Comparison of ENCODE assay signal across 8 mouse cellular contexts in the genomic region with DNA sequence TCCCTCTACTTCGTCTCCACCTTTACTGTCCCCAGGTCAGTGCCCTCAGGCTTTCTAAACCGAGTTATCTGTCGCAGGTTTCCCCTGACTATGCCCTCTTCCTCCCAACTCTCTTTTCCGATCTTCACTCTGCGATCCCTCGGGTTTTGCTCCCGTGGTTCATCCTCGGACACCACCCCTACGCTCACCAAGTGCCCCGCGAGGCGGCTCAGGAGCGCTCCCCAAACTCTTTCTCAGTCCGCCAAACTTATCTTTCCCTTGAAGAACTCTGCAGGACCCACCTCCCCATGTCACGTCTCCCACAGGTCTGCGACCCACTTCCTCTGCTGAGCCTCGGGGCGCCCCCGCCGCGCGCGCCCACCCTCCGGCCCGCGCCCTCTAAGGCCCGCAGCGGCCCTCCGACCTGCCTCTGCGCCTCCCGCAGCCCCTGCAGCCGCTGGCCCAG. TPM values are rescaled to one million over a fixed set of nuclear protein-coding genes. Genes with fewer than 3 reads are reported as not detected.
DNase-seq lines count a peak whose midpoint lies in the region; ATAC-seq and TF ChIP-seq lines count a peak whose summit lies in the region.

No protein-coding gene starts in this region.

- no peaks in the 10 kb centered on the region for H3K9me3 ChIP-seq in heart, embryonic 10.5 days
- peaks cover 7% of the 10 kb centered on the region for H3K9me3 ChIP-seq in G1E (replicated peaks)
- H3K9me3 ChIP-seq in forebrain, embryonic 10.5 days = no peaks in the 10 kb centered on the region
- no peaks in the 10 kb centered on the region for H3K9me3 ChIP-seq in intestine, embryonic 16.5 days (ENCODE audit: control insufficient read depth, low read length)
- no peaks in the 10 kb centered on the region for H3K9me3 ChIP-seq in midbrain, embryonic 12.5 days

- 1% methylated on average over 32 of the region's 32 CpGs for WGBS in heart, embryonic 10.5 days
- under 1% methylated on average over 32 of the region's 32 CpGs for WGBS in forebrain, embryonic 10.5 days
- WGBS in intestine, embryonic 16.5 days = under 1% methylated on average over 32 of the region's 32 CpGs
- WGBS in midbrain, embryonic 12.5 days = under 1% methylated on average over 32 of the region's 32 CpGs

- peak; percentile 79 for DNase-seq in heart, embryonic 10.5 days (ENCODE audit: low spot score)
- no peak for DNase-seq in heart, adult 11 months
- peak; percentile 10 for DNase-seq in G1E (ENCODE audit: low spot score)
- DNase-seq in forebrain, embryonic 10.5 days (ENCODE audit: extremely low spot score, low spot score) = no peak
- no peak for DNase-seq in adrenal gland, adult 8-10 months

- peak overlapping the region; percentile 56 for H3K4me2 ChIP-seq in intestine, embryonic 16.5 days (ENCODE audit: low read depth, low read length)
- H3K4me2 ChIP-seq in midbrain, embryonic 12.5 days (replicated peaks) = peak overlapping the region; percentile 81

- H3K27me3 ChIP-seq in heart, embryonic 10.5 days (ENCODE audit: insufficient read depth, poor library complexity, severe bottlenecking) = no peaks in the 10 kb centered on the region
- H3K27me3 ChIP-seq in G1E (ENCODE audit: insufficient read depth, low read length) = no peaks in the 10 kb centered on the region
- no peaks in the 10 kb centered on the region for H3K27me3 ChIP-seq in forebrain, embryonic 10.5 days (ENCODE audit: poor library complexity, severe bottlenecking)
- H3K27me3 ChIP-seq in intestine, embryonic 16.5 days (replicated peaks; ENCODE audit: control insufficient read depth, insufficient read depth, low read length) = no peaks in the 10 kb centered on the region
- H3K27me3 ChIP-seq in midbrain, embryonic 12.5 days = no peaks in the 10 kb centered on the region

- H3K27ac ChIP-seq in heart, embryonic 10.5 days = peak overlapping the region; percentile 98
- peak overlapping the region; percentile 99 for H3K27ac ChIP-seq in forebrain, embryonic 10.5 days
- H3K27ac ChIP-seq in intestine, embryonic 16.5 days (ENCODE audit: low read length) = peak overlapping the region; percentile 99
- peak overlapping the region; percentile 86 for H3K27ac ChIP-seq in midbrain, embryonic 12.5 days (replicated peaks)

- H3K36me3 ChIP-seq in heart, embryonic 10.5 days = 0 out of 2 replicates have a peak, but pooled peaks cover 10% of the 10 kb centered on the region
- H3K36me3 ChIP-seq in G1E (replicated peaks) = peaks cover 28% of the 10 kb centered on the region
- peaks cover 25% of the 10 kb centered on the region for H3K36me3 ChIP-seq in forebrain, embryonic 10.5 days (replicated peaks)
- no peaks in the 10 kb centered on the region for H3K36me3 ChIP-seq in intestine, embryonic 16.5 days (ENCODE audit: control insufficient read depth, insufficient read depth, low read length)
- no peaks in the 10 kb centered on the region for H3K36me3 ChIP-seq in midbrain, embryonic 12.5 days

- H3K4me3 ChIP-seq in heart, embryonic 10.5 days = peak overlapping the region; percentile 90
- H3K4me3 ChIP-seq in G1E (ENCODE audit: low read depth, low read length) = peak overlapping the region; percentile 91
- H3K4me3 ChIP-seq in forebrain, embryonic 10.5 days = peak overlapping the region; percentile 97
- H3K4me3 ChIP-seq in intestine, embryonic 16.5 days (ENCODE audit: low read length) = peak overlapping the region; percentile 99
- H3K4me3 ChIP-seq in midbrain, embryonic 12.5 days = peak overlapping the region; percentile 94

- ATAC-seq in G1E (ENCODE audit: extremely low read depth, insufficient number of reproducible peaks, low FRiP score, poor library complexity, severe bottlenecking) = no peak
- peak; percentile 57 for ATAC-seq in intestine, embryonic 16.5 days
- ATAC-seq in midbrain, embryonic 12.5 days (ENCODE audit: low FRiP score, low read depth) = peak; percentile 82
- ATAC-seq in granulocyte monocyte progenitor cell, adult 5-6 weeks (replicated peaks; ENCODE audit: poor library complexity, severe bottlenecking) = no peak; the same call in 1 of the 2 replicates

- H3K9ac ChIP-seq in intestine, embryonic 16.5 days (ENCODE audit: low read depth, low read length) = peak overlapping the region; percentile 99
- H3K9ac ChIP-seq in midbrain, embryonic 12.5 days (replicated peaks) = peak overlapping the region; percentile 93

- peaks cover 18% of the 10 kb centered on the region for H3K4me1 ChIP-seq in heart, embryonic 10.5 days
- peaks cover 61% of the 10 kb centered on the region for H3K4me1 ChIP-seq in G1E (ENCODE audit: insufficient read depth, low read depth, low read length)
- peaks cover 26% of the 10 kb centered on the region for H3K4me1 ChIP-seq in forebrain, embryonic 10.5 days
- H3K4me1 ChIP-seq in intestine, embryonic 16.5 days (ENCODE audit: control insufficient read depth, insufficient read depth, low read length) = peaks cover 6% of the 10 kb centered on the region
- H3K4me1 ChIP-seq in midbrain, embryonic 12.5 days = peaks cover 16% of the 10 kb centered on the region

- TF ChIP-seq CTCF in G1E (IDR thresholded peaks at IDR 0.05; ENCODE audit: low read depth, low read length) = no peak

RNA-seq across cellular contexts. Expression of a gene that starts 0.4 kb away (rescaled TPM):
- polyA plus RNA-seq in heart, embryonic 10.5 days (2016; fragmentation: Nextera tagmentation; extraction: Ambion mirVana) = 48.1 and 57.5 TPM in 2 replicates
- total RNA-seq in G1E (2014; fragmentation: Nextera tagmentation) (132 and 144 TPM in 2 replicates), G1E (2017) (257 and 265 TPM in 2 replicates)
- polyA plus RNA-seq in G1E (2012) = 62.4 and 67.6 TPM in 2 replicates
- 40.6 and 45.7 TPM in 2 replicates for polyA plus RNA-seq in forebrain, embryonic 10.5 days (2016; fragmentation: Nextera tagmentation; extraction: Ambion mirVana)
- 21.8 and 22.9 TPM in 2 replicates for polyA plus RNA-seq in intestine, embryonic 16.5 days (2015; fragmentation: Nextera tagmentation; extraction: Ambion mirVana)
- 22.6 and 24.6 TPM in 2 replicates for polyA plus RNA-seq in midbrain, embryonic 12.5 days (2016; fragmentation: Nextera tagmentation; extraction: Ambion mirVana)
- total RNA-seq in adrenal gland, adult 8-10 months (2022) = 10 to 100 TPM; 15.7 to 30.6 (median 22.2) TPM
- total RNA-seq in granulocyte monocyte progenitor cell, adult 5-6 weeks (2014; fragmentation: Nextera tagmentation) = 85.9 and 104 TPM in 2 replicates
- 95.3 and 97.5 TPM in 2 replicates for total RNA-seq in granulocyte monocyte progenitor cell, adult 5-6 weeks (2017)

RNA-seq across cellular contexts. Expression of a gene that starts 8.8 kb away (rescaled TPM):
- 8.4 and 11.0 TPM in 2 replicates for polyA plus RNA-seq in heart, embryonic 10.5 days (2016; fragmentation: Nextera tagmentation; extraction: Ambion mirVana)
- total RNA-seq in G1E (2014; fragmentation: Nextera tagmentation) = 88.0 and 98.7 TPM in 2 replicates
- total RNA-seq in G1E (2017) = 61.9 and 69.2 TPM in 2 replicates
- polyA plus RNA-seq in G1E (2012) = 6.7 and 7.0 TPM in 2 replicates
- 20.3 and 20.7 TPM in 2 replicates for polyA plus RNA-seq in forebrain, embryonic 10.5 days (2016; fragmentation: Nextera tagmentation; extraction: Ambion mirVana)
- polyA plus RNA-seq in intestine, embryonic 16.5 days (2015; fragmentation: Nextera tagmentation; extraction: Ambion mirVana) = 4.7 and 5.6 TPM in 2 replicates
- polyA plus RNA-seq in midbrain, embryonic 12.5 days (2016; fragmentation: Nextera tagmentation; extraction: Ambion mirVana) = 13.8 and 14.5 TPM in 2 replicates
- total RNA-seq in adrenal gland, adult 8-10 months (2022) = 1 to 10 TPM; 2.1 to 3.9 (median 2.8) TPM
- 29.5 and 45.3 TPM in 2 replicates for total RNA-seq in granulocyte monocyte progenitor cell, adult 5-6 weeks (2014; fragmentation: Nextera tagmentation)
- 34.5 and 37.3 TPM in 2 replicates for total RNA-seq in granulocyte monocyte progenitor cell, adult 5-6 weeks (2017)

Comparison
In these comparisons a context has a peak if more than half of its experiments do, and no peak if none do; other contexts are left out.
1. DNase-seq: peak in heart, embryonic 10.5 days (single experiment) and G1E (single experiment); none in heart, adult 11 months (single experiment), forebrain, embryonic 10.5 days (single experiment) and adrenal gland, adult 8-10 months (single experiment).
2. ATAC-seq: peak in intestine, embryonic 16.5 days (single experiment) and midbrain, embryonic 12.5 days (single experiment); none in G1E (single experiment) and granulocyte monocyte progenitor cell, adult 5-6 weeks (single experiment).
3. Peak in every context shown above with its lines, with median percentiles within 50 percentile points of each other: H3K27ac ChIP-seq and H3K4me3 ChIP-seq.